Mouse (Mus musculus): ENCODE data around the gene Olfr1369-ps1.

DNA sequence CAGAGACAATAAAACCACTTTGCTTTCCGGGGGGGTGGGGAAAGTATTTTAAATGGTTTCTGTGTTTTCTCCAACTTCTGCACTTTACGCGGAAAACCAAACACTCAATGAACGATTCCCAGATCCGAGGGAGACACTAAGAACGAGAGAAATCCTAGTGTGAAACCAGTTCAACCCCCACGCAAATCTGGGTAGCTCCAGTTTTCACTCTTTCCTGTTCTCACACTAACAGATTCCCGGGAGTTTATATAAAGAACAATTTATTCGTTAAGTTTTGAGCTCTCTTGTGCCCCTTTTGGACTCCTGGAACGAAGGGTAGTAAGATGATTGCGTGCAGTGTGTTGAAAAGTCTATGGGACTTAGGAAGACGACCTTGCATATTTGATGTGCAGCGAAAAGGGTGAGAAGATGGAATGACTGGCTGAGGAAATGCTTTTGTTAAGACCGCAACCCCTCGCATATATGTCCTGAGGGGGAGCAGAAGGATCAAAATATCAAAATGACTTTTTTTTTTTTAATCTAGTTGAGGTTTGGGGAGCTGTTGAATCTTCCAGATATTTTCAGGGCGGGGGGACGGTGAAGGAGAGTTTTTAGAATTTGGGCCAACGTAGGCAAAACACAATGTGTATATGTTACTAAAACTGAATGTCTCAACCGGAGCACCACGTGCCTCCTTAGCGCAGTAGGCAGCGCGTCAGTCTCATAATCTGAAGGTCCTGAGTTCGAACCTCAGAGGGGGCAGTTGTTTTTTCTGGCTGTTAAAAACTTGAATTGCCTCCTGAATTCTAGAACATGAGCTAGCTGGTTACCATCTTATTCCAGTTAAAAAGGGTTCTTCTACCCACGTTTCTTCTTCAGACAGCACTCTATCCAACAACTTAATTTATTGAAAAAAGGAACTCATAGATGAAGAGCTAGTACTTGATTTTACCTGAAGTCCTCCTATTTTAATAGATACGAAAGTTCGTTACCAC lies 55.9 kb downstream of the Olfr1369-ps1 start:
- TF ChIP-seq POLR2A (IDR thresholded peaks at IDR 0.05; ENCODE audit: low read depth, low read length) (no peak), CTCF (IDR thresholded peaks at IDR 0.05; ENCODE audit: extremely low read depth, insufficient read depth, insufficient read length, insufficient replicate concordance) (no peak)
